Mouse (Mus musculus): ENCODE measurements around the gene Msh4. TPM values are rescaled to one million over a fixed set of nuclear protein-coding genes. Genes with fewer than 3 reads are reported as not detected.

Gene Msh4
- not detected for polyA plus RNA-seq (2014; fragmentation: Illumina TruSeq; extraction: RNeasy Lipid Tissue Mini Kit (QIAGEN cat#74804); ENCODE audit: low read depth, low replicate concordance)

GRCm38 (mm10) chr3:153906136-153906871, at the start of gene Msh4:
Gene Msh4 (minus strand): TSS chr3:153906138.

DNA sequence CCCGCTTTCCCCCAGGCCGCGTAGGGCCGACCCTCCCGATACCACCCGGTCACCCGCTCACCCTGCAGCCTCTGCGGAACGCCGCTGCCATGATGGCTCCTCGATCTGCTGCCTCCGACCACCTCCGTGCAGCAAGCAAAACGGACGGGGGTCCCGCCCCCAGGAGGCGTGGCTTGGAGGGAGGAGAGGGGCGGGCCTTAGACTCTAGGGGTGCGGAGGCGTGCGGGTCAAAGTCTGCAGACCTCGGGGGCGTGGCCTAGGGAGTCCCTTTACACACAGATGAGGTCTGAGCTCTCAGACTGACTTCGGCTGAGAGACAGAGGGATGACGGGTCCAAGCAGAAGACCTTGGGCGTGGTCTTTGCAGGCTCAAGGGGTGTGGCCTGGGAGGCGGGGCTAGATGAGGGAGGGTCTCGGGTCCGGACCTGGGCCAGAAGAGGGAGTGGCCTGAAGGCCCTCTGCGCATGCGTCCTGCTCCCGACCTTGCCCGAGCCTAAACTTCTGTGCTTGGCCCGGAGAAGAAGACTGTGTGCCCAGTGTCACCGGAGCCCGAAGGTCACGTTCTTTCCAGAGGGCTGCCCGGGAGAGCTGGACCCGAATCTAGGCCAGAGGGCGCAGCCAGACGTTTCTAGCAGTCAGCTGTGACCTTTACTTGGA, 38.5 kb upstream of the Msh4 start, which contains the start of gene Acadm:
Gene Acadm (minus strand): TSS at position 298 of the 656 bp plus-strand sequence.

GRCm38 (mm10) chr3:153912546-153913509, 6.9 kb upstream of the Msh4 start, which contains the start of gene Rabggtb:
Gene Rabggtb (minus strand): TSS chr3:153913009.

DNA sequence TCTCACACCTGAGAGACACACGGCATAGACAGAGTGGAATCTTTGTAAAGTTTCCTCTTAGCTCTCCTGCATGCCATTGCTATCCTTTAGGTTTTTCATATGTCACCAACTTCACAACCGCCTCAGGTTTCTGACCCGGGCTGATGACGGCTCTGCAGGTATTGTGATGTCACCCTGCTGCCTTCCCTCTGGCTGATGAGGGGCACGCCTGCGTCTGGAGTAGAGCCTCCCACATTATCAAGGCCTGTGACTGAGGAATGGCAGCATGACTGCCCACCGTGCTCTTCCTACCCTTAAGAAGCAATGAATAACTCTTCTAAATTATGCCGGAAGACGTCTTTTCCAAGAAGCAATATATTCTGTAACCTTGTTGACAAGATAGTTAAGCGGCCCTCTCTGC, 61.9 kb downstream of the Msh4 start, which contains the start of gene Asb17:
Gene Asb17 (plus strand): TSS at position 180 of the 400 bp plus-strand sequence.

Other genes with a start within 250 kb of the Msh4 start
- gene St6galnac3, start 181.0 kb downstream of the Msh4 start, polyA plus RNA-seq (2014; fragmentation: Illumina TruSeq; extraction: RNeasy Lipid Tissue Mini Kit (QIAGEN cat#74804); ENCODE audit: low read depth, low replicate concordance): 2.0 TPM
- gene Asb17, start 61.9 kb downstream of the Msh4 start, polyA plus RNA-seq (2014; fragmentation: Illumina TruSeq; extraction: RNeasy Lipid Tissue Mini Kit (QIAGEN cat#74804); ENCODE audit: low read depth, low replicate concordance): not detected
- gene Rabggtb, start 6.9 kb upstream of the Msh4 start, polyA plus RNA-seq (2014; fragmentation: Illumina TruSeq; extraction: RNeasy Lipid Tissue Mini Kit (QIAGEN cat#74804); ENCODE audit: low read depth, low replicate concordance): 65.9 TPM
- gene Acadm, start 38.5 kb upstream of the Msh4 start, polyA plus RNA-seq (2014; fragmentation: Illumina TruSeq; extraction: RNeasy Lipid Tissue Mini Kit (QIAGEN cat#74804); ENCODE audit: low read depth, low replicate concordance): 399 TPM
- not detected for gene Slc44a5, start 67.3 kb upstream of the Msh4 start, polyA plus RNA-seq (2014; fragmentation: Illumina TruSeq; extraction: RNeasy Lipid Tissue Mini Kit (QIAGEN cat#74804); ENCODE audit: low read depth, low replicate concordance)

Measured in liver, adult 10 weeks (tissue).